Mouse (Mus musculus): ENCODE data around the gene Pagr1b.
A peak's percentile ranks its signal among the peaks of the same experiment; 100 is the strongest.

The Pagr1b gene

GRCm38 (mm10) chr7:127016481-127016485 lies at the start of gene Pagr1b:
Gene Pagr1b (minus strand): TSS chr7:127016484.
- DNase-seq (ENCODE audit: low spot score) = no peak

DNA sequence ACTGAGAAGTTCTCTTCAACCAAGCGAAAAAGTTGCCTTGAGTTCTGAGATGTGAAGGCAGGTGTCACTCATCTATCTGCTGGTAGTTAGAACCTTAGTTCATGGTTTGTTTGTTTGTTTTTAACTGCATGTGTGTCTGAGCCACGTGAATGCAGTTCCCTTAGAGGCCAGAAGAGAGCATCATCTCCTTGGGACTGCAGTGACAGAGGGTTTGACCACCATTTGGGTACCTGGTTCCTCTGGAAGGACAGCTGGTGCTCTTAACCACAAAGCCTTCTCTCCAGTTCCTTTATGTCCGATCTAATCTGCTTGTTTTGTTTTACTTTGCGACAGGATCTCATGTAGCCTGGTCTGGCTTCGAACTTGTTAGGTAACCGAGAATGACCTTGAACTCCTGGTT lies 49.3 kb upstream of the Pagr1b start:
- DNase-seq (ENCODE audit: low spot score) = no peak

GRCm38 (mm10) chr7:127055026-127055585 lies 38.8 kb upstream of the Pagr1b start:
- DNase-seq (ENCODE audit: low spot score) = no peak

DNA sequence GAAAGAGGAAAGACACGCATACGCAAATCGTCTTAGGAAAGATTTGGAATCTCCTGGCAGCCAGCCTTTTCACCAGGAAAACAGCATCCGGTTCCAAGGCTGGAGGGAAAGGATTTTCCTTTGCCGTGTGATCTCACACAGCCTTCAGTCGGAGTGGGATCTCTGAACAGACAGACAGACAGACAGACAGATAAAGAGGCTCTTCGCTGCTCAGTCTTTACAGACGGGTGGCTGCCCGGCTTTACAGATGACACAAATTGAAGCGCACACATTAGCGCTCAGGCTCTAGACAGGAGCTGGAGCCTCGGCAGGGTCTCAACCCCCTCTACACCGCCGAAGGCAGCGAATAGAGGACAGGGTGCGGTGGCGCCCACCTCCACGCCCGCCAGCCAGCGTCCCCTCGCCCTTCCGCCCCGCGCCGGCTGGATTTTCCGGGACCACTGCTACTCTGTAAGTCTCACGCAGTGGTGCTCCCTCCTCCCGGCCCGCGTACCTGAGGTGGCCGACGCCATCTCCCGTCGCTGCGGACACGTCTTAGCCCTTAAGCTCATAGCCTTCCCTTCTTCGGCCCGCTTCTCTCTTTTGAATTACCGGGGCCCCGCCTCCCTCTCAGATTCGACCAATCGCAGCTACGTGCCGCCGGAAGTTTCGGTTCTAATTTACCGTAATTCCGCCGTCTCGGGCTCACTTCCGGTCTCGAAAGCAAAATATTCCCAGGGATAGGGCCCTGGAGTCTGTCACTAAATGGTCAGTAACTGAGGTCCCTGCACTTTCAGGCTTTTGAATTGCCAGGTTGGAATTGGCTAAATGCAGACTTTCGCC lies 25.8 kb upstream of the Pagr1b start, which contains the start of gene Kif22:
TSS of gene Kif22 (minus strand) at position 621 of the 822 bp plus-strand sequence.
- DNase-seq (ENCODE audit: low spot score) = peak; percentile 90

GRCm38 (mm10) chr7:127031244-127031643 lies 15.0 kb upstream of the Pagr1b start:
- no peak for DNase-seq (ENCODE audit: low spot score)

DNA sequence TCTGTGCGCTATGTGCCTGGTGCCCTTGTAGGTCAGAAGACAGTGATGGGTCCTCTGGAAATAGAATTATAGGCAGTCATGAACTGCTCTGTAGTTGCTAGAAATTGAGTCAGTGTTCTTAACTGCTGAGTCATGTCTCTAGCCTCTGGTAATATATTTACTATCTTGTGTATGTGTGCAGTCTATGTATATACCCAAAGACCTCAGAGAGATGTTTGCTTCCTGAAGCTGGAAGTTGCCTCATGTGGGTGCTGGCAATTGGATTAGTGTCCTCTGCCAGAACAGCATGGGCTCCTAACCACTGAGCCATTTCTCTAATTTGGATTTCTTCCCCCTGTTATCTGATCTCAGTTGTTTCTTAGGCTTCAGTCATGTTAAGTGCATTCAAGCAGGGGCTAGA lies 13.9 kb upstream of the Pagr1b start:
- DNase-seq (ENCODE audit: low spot score) = no peak

- no peak for DNase-seq (ENCODE audit: low spot score)
Measured at GRCm38 (mm10) chr7:127027885-127028284, 11.6 kb upstream of the Pagr1b start.

- DNase-seq (ENCODE audit: low spot score) = peak; percentile 99
Measured at GRCm38 (mm10) chr7:127026984-127027726, 10.9 kb upstream of the Pagr1b start, which contains the start of gene Maz. Gene Maz (minus strand): TSS chr7:127027037.

DNA sequence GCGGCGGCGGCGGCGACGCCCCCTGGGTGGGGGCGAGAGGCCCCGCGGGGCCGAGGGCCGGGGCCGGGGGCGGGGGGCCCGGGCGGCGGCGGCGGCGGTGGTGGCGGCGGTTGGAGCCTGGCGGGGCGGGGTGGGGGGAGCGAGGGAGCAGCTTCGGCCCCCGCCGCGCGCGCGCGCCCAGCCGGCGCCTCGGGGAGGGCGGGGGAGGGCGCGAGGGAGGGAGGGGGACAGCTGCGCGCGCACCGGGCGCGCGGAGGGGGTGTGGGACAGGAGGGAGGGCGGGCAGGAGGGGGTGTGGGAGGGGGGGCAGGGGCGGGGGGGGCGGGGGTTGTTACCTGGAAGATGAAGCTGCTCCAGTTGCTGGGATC lies 10.3 kb upstream of the Pagr1b start:
- DNase-seq (ENCODE audit: low spot score) = no peak

- peak; percentile 65 for DNase-seq (ENCODE audit: low spot score)
Measured at GRCm38 (mm10) chr7:127026161-127026600, 9.9 kb upstream of the Pagr1b start.

GRCm38 (mm10) chr7:127025556-127026160 lies 9.4 kb upstream of the Pagr1b start:
- peak; percentile 43 for DNase-seq (ENCODE audit: low spot score)

DNA sequence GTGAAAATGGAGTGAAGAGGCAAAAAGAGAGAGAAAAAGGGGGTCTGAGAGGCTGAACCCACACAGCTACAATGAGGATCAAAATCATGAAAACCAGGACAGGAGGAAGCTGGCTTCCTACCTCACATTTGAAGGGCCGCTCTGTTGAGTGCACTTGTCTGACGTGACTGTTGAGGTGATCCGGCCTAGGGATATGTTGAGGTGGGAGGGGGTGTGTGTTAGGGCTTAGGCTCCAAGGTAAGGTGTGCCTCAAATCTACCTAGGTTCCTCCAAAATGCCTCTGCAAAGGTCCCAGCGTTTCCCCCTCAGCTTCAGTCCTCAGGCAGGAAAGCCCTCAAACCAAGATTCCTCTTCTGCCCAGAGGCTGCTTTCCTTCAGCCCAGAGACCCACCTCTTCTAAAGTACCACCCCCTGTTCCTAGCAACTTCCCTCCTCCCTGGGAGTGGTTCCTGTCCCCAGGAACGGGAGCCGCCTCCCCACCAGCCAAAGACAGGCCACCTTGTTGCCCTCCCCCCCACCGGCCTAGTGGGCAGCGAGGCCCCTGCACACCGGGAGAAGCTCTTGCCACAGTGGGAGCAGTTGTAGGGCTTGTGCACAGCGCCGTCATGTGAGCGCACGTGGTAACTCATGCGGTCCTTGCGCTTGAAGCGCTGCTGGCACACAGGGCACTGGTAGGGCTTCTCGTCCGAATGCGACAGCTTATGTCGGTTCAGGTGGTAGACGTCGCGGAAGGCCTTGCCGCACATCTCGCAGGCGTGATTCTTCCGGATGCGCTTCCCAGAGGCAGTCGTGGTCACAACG lies 8.7 kb upstream of the Pagr1b start:
- DNase-seq (ENCODE audit: low spot score) = peak; percentile 76

DNA sequence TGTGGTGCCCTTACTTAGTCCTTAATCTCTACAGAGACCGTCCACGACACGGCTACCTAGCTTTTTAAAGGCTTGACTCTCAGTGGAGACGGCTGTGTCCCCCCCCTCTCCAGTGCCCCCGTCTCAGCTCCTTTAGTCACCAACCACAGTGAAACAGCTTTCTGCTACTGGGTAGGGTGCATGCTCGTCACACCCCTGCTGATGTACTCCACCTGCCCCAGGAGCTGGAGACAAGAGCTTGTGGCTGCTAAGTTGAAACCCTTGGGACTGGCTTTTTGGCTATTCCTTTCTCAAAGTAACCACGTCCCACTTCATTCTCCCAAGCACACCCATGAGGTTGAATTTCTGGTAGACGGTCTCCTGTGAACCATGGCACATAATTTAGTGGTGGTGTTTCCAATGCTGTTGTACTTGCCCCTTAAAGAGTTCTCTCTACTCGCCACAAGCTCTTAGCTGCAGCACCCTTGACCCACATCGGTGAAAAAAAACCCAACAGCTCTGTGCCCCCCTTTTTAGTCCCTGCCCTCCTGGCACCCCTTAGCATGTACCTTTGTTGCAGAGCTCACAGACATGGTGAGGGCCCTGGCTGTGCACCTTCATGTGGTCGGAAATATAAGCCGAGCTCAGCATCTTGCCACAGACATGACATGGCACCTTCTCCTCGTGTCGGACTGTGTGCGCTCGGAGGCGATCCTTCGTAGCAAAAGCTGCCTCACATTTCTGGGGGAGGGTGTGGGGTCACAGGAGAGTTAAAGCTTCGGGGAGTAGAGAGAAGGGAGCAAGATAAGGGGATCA lies 7.8 kb upstream of the Pagr1b start:
- DNase-seq (ENCODE audit: low spot score) = no peak

- no peak for DNase-seq (ENCODE audit: low spot score)
Measured at GRCm38 (mm10) chr7:127023272-127023691, 7.0 kb upstream of the Pagr1b start.

GRCm38 (mm10) chr7:127022528-127023271 lies 6.4 kb upstream of the Pagr1b start:
- DNase-seq (ENCODE audit: low spot score) = no peak

DNA sequence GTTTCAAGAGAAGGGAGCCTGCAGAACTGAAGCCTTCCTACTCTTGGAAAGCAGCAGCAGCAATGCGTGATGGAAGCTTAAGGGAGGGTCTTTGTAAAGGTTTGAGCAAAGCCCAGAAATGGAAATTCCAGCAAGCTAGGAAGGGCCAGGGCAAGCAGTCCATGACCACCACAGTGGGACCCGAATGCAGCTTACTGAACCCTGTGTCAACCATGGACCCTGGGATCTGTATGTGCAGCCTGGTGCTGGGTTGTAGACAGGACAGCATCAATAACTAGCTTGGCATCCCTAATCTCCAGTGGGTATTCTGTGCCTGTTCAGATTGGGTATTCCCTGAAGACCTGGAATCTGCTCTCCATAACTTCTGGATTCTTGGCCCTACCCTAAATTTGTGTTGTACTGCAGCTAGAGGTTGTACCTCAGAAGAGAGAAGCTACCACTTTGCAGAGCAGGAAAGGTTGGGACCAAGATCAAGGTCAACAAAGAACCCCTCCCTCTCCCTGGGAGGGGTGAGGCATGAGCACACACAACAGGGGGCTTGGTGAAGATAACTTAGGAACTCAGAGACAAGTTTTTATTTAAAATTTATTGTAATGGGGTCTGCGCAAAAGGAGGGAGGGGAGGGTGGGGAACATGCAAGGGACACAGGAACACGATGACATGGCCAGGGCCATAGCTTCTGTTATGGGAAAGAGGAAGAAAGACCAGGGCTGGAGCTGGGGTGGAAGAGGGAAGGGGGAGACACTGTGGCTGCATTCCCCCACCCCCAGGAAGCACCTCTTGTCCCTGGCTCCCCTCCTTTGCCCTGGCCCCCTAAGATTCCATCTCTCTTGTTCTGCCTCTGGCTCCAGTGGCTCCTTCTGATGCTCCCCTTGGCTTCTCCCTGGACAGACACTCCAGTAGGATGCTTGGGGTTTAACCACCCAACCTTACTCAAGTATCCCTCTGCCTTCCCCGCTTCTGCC lies 5.6 kb upstream of the Pagr1b start:
- DNase-seq (ENCODE audit: low spot score) = no peak

DNA sequence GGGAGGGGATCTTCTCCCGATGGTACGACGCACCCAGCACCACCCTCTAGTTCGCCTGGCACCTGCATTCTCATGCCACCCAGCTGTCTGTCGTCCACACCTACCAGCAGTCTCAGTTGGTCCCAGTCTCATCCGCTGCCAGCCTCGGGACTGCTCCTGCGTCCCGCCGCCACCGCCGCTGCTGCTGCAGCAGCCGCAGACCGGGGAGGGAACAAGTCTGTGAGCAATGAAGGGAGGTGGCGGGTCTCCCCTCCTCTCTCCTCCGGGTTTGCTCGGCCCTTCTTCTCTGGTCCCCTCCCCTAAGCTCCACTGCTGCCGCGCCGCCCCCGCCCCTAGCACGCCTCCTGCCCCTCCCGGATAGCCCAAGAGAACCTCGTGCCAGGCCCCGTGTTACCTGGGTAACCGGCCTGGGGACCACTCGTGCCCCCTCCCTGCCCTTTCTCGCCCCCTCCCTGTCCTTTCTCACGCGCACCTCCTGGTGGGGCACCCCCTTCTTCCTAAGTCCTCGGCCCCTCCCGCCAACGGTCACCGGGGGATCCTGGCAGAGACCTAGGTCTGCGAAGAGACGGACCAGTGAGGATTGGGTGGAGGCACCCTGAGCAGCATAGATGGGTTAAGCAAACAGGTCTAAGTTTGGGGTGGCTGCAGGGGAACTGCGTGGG lies 4.7 kb upstream of the Pagr1b start, which contains the start of the genes Gm42742 and Prrt2:
TSS of gene Gm42742 (minus strand) at position 197 of the 662 bp plus-strand sequence.
TSS of gene Prrt2 (minus strand) at position 311 of the 662 bp plus-strand sequence.
- DNase-seq (ENCODE audit: low spot score) = peak; percentile 58

DNA sequence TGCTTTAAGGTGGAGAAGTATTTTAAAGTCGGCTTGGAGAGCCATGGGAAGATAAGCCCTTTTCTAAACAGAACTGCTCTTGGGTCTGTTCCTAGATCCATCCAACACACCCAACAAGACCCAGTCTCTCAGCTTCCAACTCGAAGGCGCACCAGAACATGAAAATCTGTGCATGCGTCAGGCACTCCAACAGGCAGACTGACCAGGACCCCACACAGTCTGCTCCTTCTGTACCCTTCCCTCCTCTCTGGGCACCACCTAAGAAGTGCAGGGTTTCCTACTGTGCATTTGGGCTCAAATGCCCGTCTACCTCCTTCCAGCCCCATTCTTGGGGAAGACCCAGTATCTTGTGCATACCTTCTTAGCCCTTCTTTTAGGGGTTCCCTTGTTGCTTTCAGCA lies 4.2 kb upstream of the Pagr1b start:
- DNase-seq (ENCODE audit: low spot score) = no peak

DNA sequence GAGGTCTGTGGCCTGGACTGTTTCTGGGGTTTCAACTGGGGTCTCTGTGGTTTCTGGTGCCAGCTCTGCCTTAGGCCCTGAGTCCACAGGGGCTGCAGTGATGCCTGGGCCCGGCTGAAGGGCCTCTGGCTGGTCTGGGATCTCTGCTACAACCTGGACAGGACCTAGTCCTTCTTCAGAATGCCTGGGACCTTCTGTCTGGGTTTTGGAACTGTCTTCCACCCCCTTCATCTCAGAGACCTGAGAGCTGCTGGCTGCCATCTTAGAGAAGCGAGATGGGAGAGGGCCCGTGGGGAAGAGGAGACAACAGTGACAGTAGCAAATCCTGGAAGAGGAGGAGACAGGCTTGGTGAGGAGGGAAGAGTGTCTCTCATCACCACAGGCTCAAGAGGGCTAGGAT lies 3.7 kb upstream of the Pagr1b start:
- no peak for DNase-seq (ENCODE audit: low spot score)
